Mouse (Mus musculus) lung, adult 18-20 months (tissue): ENCODE data around the gene Ebp.

Experiments used
- DNase-seq, 2 experiments: peaks; one replicate each; pipeline ENCODE4 v3.0.0; 2022; ENCODE audit warnings: mixed read lengths in 2 of 2

Gene Ebp

DNA sequence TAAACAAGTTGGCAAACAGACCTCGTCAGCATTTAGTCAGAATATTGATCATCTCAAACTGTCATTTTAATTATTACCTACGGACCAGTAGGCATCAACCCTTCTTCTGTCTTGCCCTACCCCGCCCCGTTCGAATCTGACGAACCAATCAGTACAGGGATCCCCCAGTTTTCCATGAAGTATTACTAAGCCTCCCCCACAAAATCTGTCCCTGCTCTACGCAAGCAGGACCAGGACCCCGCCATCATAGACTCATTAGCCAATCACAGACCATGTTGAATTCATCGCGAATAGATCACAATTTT is at the start of gene Ebp:
Gene Ebp, minus strand, starts transcription at position 94 of the 305 bp plus-strand sequence.
- DNase-seq = peak in 1 of 2 experiments; percentile 19

DNA sequence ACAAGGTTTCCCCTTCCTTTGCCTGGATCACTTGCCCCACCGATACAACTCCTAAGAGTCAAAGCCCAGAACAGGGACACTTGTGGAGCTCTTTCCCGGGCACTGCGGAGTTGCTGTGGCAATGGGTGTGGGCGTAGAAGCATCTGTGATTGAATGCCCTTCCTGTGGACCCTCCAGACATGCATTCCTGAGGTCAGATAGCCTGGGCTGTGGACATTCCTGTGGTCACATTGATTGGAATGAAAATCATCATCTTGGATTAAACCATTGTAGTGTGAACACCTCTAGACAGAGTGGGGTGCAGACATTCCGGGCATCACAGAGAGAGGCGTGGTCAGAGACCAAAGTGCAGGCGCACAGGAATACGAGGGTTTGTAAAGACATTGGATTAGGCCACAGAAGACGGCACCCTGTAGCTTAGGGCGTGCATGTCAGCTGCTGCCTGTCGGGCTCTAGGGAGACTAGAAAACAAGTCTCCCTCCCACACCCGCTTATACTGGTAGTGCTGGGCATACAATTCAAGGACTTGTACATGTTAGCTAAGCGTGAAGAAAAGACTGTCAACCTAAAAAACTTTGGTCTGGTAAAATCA is 45.6 kb upstream of the Ebp start:
- no peak for DNase-seq

DNA sequence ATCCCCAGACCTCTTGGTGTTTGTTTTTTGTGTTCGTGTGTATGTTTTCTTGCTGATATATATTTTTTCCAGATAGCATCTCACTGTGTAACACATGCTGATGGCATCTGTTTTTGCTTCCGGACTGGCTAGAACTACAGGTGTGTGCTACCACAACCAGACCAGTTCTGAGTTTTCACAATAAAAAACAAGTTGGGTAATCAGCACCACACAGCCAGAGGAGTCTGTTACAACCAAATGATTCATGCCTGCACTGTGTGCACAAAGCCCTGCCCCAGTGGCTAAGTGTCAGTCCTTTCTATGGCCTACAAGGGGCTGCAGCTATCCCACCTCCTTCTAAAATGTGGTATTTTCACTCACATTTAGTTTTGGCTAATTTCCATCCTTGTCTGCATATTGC is 43.4 kb upstream of the Ebp start:
- no peak for DNase-seq

DNA sequence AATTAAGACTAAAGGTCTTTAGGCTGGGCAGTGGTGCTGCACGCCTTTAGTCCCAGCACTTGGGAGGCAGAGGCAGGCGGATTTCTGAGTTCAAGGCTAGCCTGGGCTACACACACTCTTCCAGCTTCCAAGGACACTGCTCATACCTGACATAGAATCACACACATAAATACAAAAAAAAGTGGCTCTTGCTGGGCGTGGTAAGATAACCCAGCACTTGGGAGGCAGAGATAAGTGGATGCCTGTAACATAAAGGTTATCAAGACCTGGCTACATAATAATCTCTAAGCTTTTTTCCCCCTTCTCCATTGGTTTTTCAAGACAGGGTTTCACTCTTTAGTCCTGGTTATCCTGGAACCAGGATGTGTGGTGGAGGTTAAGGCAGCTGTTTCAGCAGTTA is 40.3 kb upstream of the Ebp start:
- no peak for DNase-seq

DNA sequence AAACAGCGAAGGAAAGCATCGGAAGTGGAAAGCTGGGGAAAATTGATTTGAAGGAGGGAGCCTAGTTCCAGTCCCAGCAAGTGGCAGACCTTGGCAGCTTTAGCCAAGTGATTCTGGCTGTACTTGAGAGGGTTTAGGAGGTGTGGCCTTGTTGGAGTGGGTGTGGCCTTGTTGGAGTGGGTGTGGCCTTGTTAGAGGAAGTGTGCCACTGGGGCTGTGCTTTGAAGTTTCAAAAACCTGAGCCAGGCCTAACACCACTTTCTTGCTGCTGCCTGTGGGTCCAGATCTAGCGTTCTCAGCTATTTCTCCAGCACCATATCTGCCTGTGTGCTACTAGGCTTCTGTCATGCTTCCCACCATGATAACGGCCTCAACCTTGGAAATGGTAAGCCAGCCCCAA is 37.0 kb upstream of the Ebp start:
- no peak for DNase-seq

DNA sequence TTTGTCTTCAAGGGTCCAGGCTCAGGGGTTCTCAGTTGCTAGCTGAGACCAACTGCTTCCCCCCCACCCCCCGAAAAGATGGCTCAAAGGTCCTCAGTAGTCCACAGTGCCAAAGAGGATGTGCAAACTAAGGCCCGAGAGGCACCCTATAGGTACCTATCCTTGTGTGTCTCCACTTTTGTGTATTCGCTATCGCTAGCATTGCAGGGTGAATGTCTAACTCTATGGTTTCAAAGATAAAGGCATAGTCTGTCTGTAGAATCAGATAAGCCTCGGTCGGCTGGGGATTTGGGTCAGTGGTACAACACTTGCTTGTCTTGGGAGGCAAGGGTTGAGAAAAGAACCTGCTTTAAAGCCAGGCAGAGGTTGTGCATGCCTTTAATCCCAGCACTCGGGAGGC is 30.2 kb upstream of the Ebp start:
- no peak for DNase-seq

DNA sequence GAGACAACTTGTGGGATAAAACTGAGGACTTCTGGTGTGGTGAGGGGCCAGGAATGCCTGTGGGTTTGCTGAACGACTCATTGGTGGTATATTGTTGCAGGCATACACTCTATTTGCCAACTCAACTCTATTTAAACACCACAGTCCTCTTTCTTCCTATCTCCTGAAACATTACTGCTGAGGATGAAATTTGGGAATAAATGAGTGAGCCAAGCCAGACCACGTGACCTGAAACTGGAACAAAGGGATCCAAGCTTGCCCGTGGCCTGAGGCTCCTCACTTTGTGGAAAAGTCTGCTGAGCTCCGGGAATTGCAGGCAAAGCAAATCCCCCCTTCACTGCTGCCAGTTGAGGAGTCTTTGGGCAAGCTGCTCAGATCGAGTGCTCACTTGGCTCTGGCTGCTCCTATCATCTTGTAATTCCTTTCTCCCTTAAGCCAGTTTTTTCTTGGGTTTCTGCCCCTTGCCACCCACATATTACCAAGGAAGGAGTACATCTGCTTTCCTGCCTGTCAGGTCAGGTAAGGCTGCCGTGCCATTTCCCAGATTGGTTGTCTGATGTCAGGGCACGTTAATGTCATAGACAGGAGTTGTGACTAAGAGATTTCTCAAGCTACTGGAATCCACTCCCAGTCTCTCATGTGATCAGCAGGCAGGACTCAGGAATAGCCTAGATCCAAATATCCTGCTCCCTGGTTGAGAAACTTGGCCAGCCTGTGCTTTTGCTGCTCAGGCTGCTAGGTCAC is 29.5 kb upstream of the Ebp start:
- peak in 1 of 2 experiments; percentile 16 for DNase-seq

DNA sequence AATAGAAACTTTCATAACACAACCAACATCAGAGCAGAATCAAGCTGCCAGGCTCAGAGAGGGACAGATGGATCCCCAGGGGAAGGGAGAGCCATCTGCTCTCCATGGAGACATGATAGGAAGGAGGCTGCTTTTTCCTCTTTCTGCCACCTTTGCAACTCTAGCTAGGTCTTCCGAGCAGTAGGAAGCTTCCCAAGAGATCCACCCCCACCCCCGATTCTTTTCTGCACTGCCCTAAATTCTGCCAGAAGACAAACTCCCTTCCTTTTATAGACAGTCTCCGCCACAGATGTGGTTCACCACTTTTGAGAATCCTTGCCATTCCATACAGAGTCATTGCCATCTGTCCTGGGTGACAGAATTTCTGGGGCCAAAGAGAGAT is 29.0 kb upstream of the Ebp start:
- DNase-seq = no peak

DNA sequence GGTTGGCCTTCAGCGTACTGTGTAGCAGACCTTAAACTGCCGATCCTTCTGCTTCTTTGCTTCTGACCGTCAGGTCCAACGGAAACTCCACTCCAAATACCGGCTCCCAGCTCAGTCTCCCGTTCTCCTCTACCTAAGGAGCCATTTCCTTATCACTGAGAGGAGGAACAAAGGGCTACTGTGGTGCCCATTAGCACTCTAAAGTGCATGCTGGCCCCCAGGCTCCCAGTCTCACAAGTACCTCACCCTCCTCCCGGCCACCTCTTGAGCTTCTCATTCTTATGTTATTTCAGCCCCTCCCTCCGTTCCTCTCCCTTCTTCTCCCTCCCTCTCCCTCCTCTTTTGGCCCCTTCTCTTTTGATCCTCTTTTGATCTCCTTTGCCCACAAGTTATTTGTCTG is 26.3 kb upstream of the Ebp start:
- DNase-seq = no peak

DNA sequence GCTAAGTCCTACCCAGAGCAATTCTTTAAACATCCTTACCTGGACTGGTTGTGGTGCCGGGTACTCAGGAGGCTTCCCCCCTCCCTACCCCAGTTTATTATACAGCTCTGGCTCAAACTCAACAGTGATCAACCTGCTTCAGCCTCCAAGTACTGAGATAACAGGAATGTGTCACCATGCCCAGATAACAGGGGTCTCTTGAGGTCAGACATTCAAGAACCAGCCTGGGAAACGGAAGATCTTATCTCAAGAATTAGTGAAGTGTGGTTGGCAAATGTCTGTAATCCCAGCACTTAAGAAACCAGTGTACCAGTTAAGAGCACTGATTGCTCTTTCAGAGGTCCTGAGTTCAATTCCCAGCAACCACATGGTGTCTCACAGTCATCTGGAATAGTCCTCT is 24.8 kb upstream of the Ebp start:
- DNase-seq = no peak

DNA sequence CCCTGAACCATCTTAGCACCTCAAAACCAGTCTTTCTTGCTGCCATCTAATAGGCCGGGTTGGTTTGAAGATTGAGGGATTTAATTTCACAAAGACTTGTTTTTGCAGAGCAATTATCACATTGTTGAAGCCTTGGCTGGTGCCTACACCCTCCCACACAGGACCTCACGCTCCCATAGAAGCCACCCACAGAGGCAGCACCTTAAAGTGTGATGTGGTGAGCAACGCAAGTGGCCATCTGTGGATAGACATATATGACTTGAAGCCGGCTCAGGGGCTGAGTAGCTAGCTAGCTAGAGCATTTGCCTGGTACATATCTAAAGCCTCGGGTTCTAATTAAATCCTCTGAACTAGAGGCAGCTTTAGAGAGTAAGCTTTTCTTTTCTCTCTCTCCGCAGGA is 24.1 kb upstream of the Ebp start:
- DNase-seq = no peak

DNA sequence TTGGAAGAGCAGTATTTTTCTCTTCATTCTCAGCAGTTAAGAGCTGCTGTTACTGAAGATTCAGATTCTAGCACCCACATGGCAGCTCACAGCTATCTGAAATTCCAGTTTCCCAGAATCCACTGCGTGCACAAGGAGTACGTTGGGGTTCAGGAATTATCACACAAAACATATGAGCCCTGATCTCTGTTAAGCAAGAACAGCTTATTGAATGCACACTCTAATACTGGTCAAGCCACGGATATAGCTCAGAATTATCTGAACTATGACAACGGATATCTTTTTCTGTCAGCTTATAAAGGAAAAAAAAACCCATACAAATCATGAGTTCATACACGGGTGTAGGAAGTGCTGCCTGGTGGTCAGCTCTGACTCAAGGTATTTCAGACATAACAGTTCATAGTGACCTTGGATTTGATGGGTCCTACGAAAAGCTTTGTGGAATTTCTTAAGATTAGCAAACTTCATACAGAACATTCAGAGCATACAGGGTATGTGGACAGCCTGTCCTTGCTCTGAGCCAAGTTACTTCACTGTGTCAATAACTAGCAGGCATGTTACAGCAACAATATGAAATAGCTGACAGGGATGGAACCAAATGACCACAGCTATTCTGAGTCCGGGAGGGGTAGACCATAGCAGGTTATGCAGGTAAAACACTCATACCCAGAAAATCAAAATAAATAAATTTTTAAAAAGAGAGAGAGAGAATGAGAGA is 18.3 kb upstream of the Ebp start:
- no peak for DNase-seq

DNA sequence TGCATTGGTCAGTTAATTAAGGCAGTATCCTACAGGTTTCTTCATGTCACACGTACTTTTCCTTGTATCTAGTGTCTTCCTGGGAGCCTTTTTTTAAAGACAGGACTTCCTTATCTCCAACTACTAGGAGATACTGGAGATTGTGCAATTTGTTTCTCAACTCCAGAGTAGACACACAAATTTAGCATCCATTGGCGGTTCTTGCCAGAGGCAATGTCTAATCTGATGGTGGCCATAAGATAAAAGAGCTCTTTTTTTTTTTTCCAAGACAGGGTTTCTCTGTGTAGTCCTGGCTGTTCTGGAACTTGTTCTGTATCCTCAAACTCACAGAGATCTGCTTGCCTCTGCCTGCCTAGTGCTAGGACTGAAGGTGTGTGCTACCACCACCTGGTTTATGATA is 16.4 kb upstream of the Ebp start:
- DNase-seq = no peak

DNA sequence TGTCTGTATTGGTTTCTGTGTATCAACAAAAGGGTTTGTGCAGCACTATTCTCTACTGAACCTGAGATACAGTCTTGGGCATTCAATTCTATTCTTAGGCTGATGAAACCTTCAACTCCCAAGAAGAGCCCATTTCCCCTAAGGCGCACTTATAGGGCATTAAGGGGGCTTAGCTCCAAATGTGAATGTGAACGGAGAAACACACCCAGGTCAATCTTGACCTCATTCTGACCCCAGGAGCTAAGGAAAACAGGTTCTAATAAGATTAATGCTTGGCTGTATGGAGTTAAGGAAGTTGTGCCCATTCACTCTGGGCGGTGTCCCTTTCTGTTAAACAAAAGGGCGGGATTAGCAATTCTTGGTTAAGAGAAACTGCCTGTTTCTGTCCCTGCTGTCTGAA is 13.9 kb upstream of the Ebp start:
- no peak for DNase-seq

DNA sequence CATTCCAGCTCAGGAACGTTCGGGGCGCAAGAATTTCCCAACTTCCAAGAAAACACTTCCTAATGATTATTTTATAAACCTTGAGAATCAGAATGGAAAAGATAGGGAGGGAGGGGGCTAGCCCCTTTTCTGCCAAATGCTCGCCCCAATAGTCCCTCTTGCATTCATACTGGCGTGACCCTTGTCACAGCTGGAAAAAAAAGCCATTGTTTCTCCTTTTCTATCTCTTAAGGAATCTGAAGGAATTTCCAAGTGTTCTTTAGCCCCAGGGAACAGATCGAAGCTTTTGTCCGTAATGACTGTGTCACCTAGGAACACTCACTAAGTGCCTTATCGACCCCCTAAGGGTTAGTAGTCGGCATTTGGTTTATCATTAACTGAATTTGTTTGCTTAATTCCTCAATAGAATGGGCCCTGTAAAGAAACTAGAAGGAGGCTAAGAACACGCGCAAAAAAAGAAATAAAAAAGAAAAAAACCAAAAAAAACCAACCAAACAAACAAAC is 13.4 kb upstream of the Ebp start:
- no peak for DNase-seq

DNA sequence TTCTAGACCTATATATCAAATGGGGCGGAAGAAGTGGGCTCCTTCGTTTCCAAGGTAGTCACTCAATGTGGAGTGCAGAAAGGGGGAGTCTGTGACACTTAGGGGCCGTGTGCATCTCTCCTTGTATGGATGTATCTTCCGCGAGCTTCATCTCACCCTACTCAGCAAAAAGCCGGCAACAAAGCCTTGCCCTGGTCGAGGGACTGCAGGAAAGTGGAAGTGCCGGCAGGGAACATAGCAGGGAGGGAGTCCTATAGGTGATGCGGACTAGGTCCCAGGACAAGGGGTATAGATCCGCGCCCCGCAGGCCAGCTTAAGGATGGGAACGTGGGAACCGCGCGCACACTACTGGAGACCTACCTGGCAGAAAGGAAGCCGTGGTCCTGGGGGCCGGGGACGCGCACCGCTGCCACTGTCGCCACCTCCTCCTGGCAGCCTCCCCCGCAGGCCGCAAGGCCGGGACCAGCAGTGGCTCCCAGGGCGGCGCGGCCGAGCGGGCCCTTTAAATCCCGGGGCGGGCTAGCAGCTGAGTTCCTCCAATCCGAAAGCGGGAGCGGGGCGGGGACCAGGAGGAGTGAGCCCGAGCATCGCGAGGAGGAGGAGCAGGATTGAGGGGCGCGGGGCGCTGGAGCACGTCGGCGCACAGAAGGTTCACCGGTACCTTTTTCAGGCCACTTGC is 12.8 kb upstream of the Ebp start, which contains the start of gene Porcn:
Gene Porcn, minus strand, starts transcription at position 511 of the 679 bp plus-strand sequence.
- peak; percentile 88 to 92 for DNase-seq

DNA sequence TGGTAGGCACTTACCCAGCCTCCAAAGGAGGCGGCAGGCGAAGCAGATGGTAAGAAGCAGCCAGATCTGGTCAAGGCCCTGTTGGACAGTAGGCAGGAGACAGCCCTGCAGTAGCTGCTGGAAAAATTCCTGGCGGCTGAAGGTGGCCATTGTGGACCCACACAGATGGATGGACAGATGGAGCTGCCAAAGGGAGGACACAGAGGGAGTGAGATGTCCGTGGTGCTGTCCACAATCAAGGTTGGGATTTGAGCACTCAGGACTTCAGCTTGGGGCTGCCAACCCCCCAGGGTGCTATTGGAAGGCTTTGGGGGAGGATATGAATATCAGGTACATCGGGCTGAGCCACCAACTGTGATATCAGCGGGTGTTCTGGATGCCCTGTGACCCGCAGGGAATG is 12.2 kb upstream of the Ebp start:
- DNase-seq = no peak

DNA sequence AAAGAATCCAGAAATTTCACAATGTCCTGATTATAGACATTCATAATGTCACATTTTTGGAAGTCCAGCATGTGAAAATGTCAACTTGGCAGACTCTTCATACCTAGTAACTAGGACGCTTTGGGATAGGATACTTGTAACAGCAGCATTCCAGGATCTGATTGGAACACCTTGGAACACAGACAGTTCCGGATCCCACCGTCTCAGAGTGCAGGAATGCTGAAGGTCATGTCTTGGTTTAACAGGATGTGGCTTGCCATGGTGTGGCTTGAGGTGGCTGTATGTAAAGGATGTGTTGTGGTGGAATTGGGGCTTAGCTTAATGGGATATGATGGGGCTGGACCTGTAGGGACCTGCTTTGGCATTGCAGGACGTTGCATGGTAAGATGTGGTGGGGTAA is 11.8 kb upstream of the Ebp start:
- no peak for DNase-seq

DNA sequence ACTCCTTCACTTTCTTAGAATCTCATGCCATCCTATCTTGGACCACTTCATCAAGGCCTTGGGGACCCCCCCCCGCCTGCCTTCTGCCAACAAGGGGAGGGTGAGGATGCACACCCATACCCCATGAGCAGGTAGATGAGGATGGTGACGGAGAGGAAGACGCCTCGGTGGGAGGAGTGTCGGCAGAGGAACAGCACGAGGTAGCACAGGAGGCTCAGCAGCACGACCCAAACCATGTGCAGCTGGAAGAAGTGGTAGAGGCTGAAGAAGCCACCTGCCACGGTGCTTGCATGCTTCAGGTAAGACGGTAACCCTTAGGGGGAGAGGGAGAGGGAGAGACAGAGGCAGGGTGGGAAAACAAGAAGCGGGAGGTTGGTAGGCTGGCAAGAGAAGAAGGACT is 10.8 kb upstream of the Ebp start:
- DNase-seq = no peak

DNA sequence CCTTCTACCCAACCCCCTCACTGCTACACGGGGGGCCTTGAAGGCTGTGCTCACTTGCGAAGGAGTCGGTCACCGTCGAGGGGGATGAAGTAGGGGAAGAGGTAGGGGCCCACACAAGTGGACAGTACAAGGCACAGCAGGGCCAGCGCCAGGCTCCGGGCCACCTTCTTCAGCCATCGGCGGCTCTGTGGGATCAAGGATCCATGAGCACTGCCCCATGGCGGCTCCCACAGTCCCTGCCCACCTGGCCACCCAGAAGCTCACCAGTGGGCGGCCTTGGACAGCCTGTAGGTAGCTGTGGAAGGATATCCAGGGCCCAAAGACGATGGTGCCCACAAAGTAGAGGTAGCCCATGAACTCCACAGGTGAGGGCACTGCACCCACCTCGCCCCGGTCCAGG is 9.8 kb upstream of the Ebp start:
- no peak for DNase-seq

DNA sequence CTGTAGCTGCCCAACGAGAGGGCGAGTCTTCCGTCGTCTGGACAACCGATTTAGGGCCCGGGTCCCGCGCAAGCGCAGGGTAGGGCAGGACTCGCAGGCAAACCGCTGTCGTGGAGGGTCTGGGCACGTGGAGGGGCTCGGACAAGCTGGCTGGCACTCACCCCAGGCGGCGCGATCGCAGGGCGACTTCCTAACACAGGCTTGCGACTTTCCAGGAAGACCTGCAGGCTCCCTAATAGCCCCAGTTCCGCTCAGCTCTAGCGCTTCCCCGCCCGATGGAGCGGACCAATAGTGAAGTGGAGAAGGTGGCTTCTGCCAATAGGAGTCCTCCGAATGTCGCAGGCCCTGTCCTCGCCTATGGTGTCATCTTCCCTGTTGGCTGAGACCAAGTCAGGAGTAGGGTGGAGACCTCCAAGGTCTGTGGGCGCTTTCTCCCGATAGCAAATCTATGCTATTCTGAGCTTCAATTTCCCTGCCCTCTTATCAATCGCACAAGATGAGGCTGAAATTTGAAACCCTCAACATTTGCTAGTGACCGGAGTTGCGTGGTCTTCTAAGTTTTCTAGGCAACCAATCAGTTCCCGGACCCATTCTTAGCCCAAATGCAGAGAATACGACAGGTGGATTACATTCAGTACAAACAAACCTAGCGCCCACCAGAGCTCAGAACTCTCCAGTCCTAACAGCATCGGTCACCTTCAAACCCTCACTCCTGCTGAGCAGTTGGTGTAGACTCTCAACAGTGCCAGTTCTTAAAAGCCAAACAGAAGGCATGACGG is 483 bp downstream of the Ebp start:
- DNase-seq = peak; percentile 84 to 89

DNA sequence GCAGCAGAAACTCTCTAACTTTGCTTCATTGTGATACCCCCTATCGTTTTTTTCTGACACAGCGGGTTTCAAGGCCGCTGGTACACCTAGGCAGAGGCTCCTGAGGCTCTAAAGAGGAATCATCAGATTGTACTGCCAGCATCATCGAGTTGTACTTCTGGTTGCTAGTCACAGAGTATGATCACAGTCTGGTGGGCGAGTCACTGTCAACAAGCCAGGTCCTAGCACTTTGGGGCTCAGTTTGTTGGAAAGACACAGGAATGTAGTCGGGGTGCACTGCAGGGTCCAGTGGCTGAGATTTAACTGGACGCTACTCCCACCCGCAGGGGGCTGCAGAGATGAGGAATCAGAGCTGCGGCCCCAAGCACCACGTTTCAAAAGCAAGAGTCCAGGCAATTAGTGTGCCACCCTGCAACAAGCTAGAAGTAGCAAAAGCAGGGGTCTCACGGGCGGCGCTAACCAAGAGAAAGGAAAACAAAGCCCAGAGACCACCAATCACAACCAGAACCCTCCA is 1.1 kb downstream of the Ebp start:
- no peak for DNase-seq
